Mouse (Mus musculus) 3T3-L1 (cell line): ENCODE results near the gene Slc13a5.

Experiments
- DNase-seq: peaks from one replicate; pipeline ENCODE4 v3.0.0-alpha.2; 2015; ENCODE audit warnings: low read depth, low spot score

Slc13a5 gene

GRCm38 (mm10) chr11:72206341-72207203 lies 60.5 kb downstream of the Slc13a5 start, which contains the start of gene Gm43951:
TSS of gene Gm43951 (minus strand) at chr11:72206840.
- DNase-seq: peak; percentile 58

GRCm38 (mm10) chr11:72205256-72205655 lies 61.8 kb downstream of the Slc13a5 start:
- no peak for DNase-seq

- DNase-seq: no peak
Measured at GRCm38 (mm10) chr11:72203440-72203839, 63.6 kb downstream of the Slc13a5 start.

- peak; percentile 8 for DNase-seq
Measured at GRCm38 (mm10) chr11:72196506-72196905, 70.5 kb downstream of the Slc13a5 start.

- DNase-seq: no peak
Measured at GRCm38 (mm10) chr11:72194259-72194658, 72.8 kb downstream of the Slc13a5 start.
